Mouse (Mus musculus) urinary bladder, postnatal 25 days (tissue): ENCODE data around the gene Aurkb.
"Not testable (repeated sequence)": the region's sequence is repeated elsewhere in the genome, so short reads cannot be mapped to it uniquely, and the experiment has no call there.

Source experiments
- DNase-seq: peaks from one replicate; pipeline ENCODE4 v3.0.0; 2022; ENCODE audit warnings: low spot score

Aurkb gene

GRCm38 (mm10) chr11:69045531-69046394 lies at the start of gene Aurkb:
Aurkb (plus strand) TSS chr11:69045647.
- DNase-seq = peak; percentile 64

- DNase-seq = no peak
Observed at GRCm38 (mm10) chr11:68997080-68997479, 48.4 kb upstream of the Aurkb start.

GRCm38 (mm10) chr11:69002782-69003181 lies 42.7 kb upstream of the Aurkb start:
- DNase-seq = not testable (repeated sequence)

GRCm38 (mm10) chr11:69003592-69003991 lies 41.9 kb upstream of the Aurkb start:
- no peak for DNase-seq

- DNase-seq = no peak
Observed at GRCm38 (mm10) chr11:69005193-69005592, 40.3 kb upstream of the Aurkb start.

- not testable (repeated sequence) for DNase-seq
Observed at GRCm38 (mm10) chr11:69006575-69006974, 38.9 kb upstream of the Aurkb start.

- peak; percentile 93 for DNase-seq
Observed at GRCm38 (mm10) chr11:69008182-69009121, 37.0 kb upstream of the Aurkb start, which contains the start of gene Pfas. Pfas (minus strand) TSS chr11:69008460.

- DNase-seq = no peak
Observed at GRCm38 (mm10) chr11:69009508-69009907, 35.9 kb upstream of the Aurkb start.

GRCm38 (mm10) chr11:69010400-69011323 lies 34.8 kb upstream of the Aurkb start:
- DNase-seq = no peak

GRCm38 (mm10) chr11:69011445-69011844 lies 34.0 kb upstream of the Aurkb start:
- DNase-seq = not testable (repeated sequence)

GRCm38 (mm10) chr11:69012071-69012601 lies 33.3 kb upstream of the Aurkb start:
- peak; percentile 72 for DNase-seq

- DNase-seq = peak; percentile 84
Observed at GRCm38 (mm10) chr11:69015644-69016441, 29.6 kb upstream of the Aurkb start, which contains the start of gene Ctc1. Ctc1 (plus strand) TSS chr11:69015911.

- DNase-seq = no peak
Observed at GRCm38 (mm10) chr11:69016755-69017154, 28.7 kb upstream of the Aurkb start.

GRCm38 (mm10) chr11:69020691-69021090 lies 24.8 kb upstream of the Aurkb start:
- DNase-seq = no peak

- no peak for DNase-seq
Observed at GRCm38 (mm10) chr11:69026562-69026961, 18.9 kb upstream of the Aurkb start.

GRCm38 (mm10) chr11:69028805-69029204 lies 16.6 kb upstream of the Aurkb start:
- DNase-seq = no peak

GRCm38 (mm10) chr11:69033552-69033951 lies 11.9 kb upstream of the Aurkb start:
- no peak for DNase-seq

- no peak for DNase-seq
Observed at GRCm38 (mm10) chr11:69034585-69034984, 10.9 kb upstream of the Aurkb start.

GRCm38 (mm10) chr11:69035411-69035810 lies 10.0 kb upstream of the Aurkb start:
- DNase-seq = no peak

GRCm38 (mm10) chr11:69035849-69036248 lies 9.6 kb upstream of the Aurkb start:
- peak; percentile 73 for DNase-seq
